Mouse (Mus musculus): ENCODE results near the gene Cops7a.

Cops7a gene

GRCm38 (mm10) chr6:124918890-124919627, 46.3 kb downstream of the Cops7a start:
- no peak for DNase-seq (ENCODE audit: low spot score in 2 of 2)

GRCm38 (mm10) chr6:124918331-124918690, 47.0 kb downstream of the Cops7a start:
- no peak for DNase-seq (ENCODE audit: low spot score in 2 of 2)

GRCm38 (mm10) chr6:124917518-124918330, 47.6 kb downstream of the Cops7a start:
- peak; percentile 90 for DNase-seq (ENCODE audit: low spot score in 2 of 2)

- DNase-seq (ENCODE audit: low spot score in 2 of 2), result peak; percentile 86 to 87
These were observed 48.4 kb downstream of the Cops7a start for GRCm38 (mm10) chr6:124916695-124917517.

- DNase-seq (ENCODE audit: low spot score in 2 of 2), result peak in 1 of 2 experiments; percentile 82
These were observed 49.2 kb downstream of the Cops7a start for GRCm38 (mm10) chr6:124915942-124916694.

GRCm38 (mm10) chr6:124915160-124915941, 50.0 kb downstream of the Cops7a start:
- no peak for DNase-seq (ENCODE audit: low spot score in 2 of 2)

- no peak for DNase-seq (ENCODE audit: low spot score in 2 of 2)
These were observed 50.8 kb downstream of the Cops7a start for GRCm38 (mm10) chr6:124914511-124914910.

- no peak for DNase-seq (ENCODE audit: low spot score in 2 of 2)
These were observed 51.5 kb downstream of the Cops7a start for GRCm38 (mm10) chr6:124913721-124914285.

- no peak for DNase-seq (ENCODE audit: low spot score in 2 of 2)
These were observed 52.1 kb downstream of the Cops7a start for GRCm38 (mm10) chr6:124913214-124913613.

- DNase-seq (ENCODE audit: low spot score in 2 of 2), result no peak
These were observed 53.7 kb downstream of the Cops7a start, which contains the start of gene Lag3 for GRCm38 (mm10) chr6:124911533-124912218. Gene Lag3, minus strand, starts transcription at chr6:124911705.

- no peak for DNase-seq (ENCODE audit: low spot score in 2 of 2)
These were observed 55.3 kb downstream of the Cops7a start for GRCm38 (mm10) chr6:124910032-124910431.
